Mouse (Mus musculus): ENCODE results near the gene Ifitm6. TPM values are rescaled to one million over a fixed set of nuclear protein-coding genes. Genes with fewer than 3 reads are reported as not detected.
A peak's percentile ranks its signal among the peaks of the same experiment; 100 is the strongest.

Gene Ifitm6
- total and polyA plus RNA-seq, 2 experiments from 2014 or later, result 0.34 to 2.0 TPM

DNA sequence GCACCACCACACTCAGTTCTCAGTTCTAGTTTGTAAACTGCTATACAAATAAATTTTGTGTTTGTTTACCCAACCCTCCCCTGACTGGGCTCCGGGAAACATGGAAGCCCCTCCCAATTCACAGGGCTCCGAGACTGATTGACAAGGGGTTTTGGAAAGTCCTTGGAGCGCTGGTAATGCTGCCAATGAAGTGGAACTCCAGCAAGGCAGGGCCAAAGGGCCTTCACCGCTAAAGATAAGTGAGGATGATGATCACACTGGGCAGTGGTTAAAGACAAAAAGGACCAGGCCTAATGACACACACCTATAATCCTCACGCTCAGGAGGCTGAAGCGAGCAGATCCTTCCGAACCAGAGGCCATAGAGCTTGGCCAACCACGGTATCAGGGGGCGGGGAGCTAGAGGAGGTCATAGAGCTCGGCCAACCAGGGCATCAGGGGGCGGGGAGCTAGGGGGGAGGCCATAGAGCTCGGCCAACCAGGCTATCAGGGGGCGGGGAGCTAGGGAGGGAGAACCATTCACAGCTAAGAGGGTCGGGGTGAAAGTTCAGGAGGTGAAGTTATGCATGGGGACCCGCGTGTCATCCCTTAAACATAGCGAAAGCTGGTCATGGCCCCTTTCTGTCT is 33.4 kb upstream of the Ifitm6 start:
- WGBS, result 78% methylated on average over 17 of the region's 17 CpGs
- H3K4me2 ChIP-seq (ENCODE audit: low read depth), result no peak overlapping the region
- ATAC-seq, result no peak
- no peak overlapping the region for H3K9ac ChIP-seq
- no peak for DNase-seq
- no peak for TF ChIP-seq CTCF (IDR thresholded peaks at IDR 0.05; ENCODE audit: low read depth)
- H3K27me3 ChIP-seq (ENCODE audit: insufficient read depth, low read length), result no peaks in the 10 kb centered on the region
- H3K4me1 ChIP-seq (ENCODE audit: insufficient read depth), result 0 out of 2 replicates have a peak, but pooled peaks cover 3% of the 10 kb centered on the region
- H3K4me3 ChIP-seq (ENCODE audit: low read depth, low read length), result no peak overlapping the region
- H3K27ac ChIP-seq (ENCODE audit: low read depth, low read length), result no peak overlapping the region
- no peaks in the 10 kb centered on the region for H3K36me3 ChIP-seq (ENCODE audit: insufficient read depth)
- no peaks in the 10 kb centered on the region for H3K9me3 ChIP-seq (ENCODE audit: low read length)

GRCm38 (mm10) chr7:141049326-141049725 is 31.6 kb upstream of the Ifitm6 start:
- Histone ChIP-seq H3K9me3 (ENCODE audit: low read length) (no peaks in the 10 kb centered on the region), H3K4me1 (ENCODE audit: insufficient read depth) (0 out of 2 replicates have a peak, but pooled peaks cover 3% of the 10 kb centered on the region), H3K4me3 (ENCODE audit: low read depth, low read length) (no peak overlapping the region), H3K27ac (ENCODE audit: low read depth, low read length) (no peak overlapping the region), H3K4me2 (ENCODE audit: low read depth) (no peak overlapping the region), H3K9ac (no peak overlapping the region), H3K27me3 (ENCODE audit: insufficient read depth, low read length) (no peaks in the 10 kb centered on the region), H3K36me3 (ENCODE audit: insufficient read depth) (no peaks in the 10 kb centered on the region)
- 77% methylated on average over 2 of the region's 2 CpGs for WGBS
- ATAC-seq (no peak), DNase-seq (no peak)
- no peak for TF ChIP-seq CTCF (IDR thresholded peaks at IDR 0.05; ENCODE audit: low read depth)

GRCm38 (mm10) chr7:141048226-141049218 is 30.8 kb upstream of the Ifitm6 start:
- Histone ChIP-seq H3K4me3 (ENCODE audit: low read depth, low read length) (peak overlapping the region; percentile 47), H3K9me3 (ENCODE audit: low read length) (no peaks in the 10 kb centered on the region), H3K36me3 (ENCODE audit: insufficient read depth) (no peaks in the 10 kb centered on the region), H3K9ac (peak overlapping the region; percentile 53), H3K27ac (ENCODE audit: low read depth, low read length) (peak overlapping the region; percentile 78), H3K4me2 (ENCODE audit: low read depth) (peak overlapping the region; percentile 86), H3K4me1 (ENCODE audit: insufficient read depth) (0 out of 2 replicates have a peak, but pooled peaks cover 3% of the 10 kb centered on the region), H3K27me3 (ENCODE audit: insufficient read depth, low read length) (no peaks in the 10 kb centered on the region)
- 6% methylated on average over 21 of the region's 21 CpGs for WGBS
- ATAC-seq (peak; percentile 96), DNase-seq (peak; percentile 94)
- TF ChIP-seq CTCF (IDR thresholded peaks at IDR 0.05; ENCODE audit: low read depth), result peak; percentile 97

DNA sequence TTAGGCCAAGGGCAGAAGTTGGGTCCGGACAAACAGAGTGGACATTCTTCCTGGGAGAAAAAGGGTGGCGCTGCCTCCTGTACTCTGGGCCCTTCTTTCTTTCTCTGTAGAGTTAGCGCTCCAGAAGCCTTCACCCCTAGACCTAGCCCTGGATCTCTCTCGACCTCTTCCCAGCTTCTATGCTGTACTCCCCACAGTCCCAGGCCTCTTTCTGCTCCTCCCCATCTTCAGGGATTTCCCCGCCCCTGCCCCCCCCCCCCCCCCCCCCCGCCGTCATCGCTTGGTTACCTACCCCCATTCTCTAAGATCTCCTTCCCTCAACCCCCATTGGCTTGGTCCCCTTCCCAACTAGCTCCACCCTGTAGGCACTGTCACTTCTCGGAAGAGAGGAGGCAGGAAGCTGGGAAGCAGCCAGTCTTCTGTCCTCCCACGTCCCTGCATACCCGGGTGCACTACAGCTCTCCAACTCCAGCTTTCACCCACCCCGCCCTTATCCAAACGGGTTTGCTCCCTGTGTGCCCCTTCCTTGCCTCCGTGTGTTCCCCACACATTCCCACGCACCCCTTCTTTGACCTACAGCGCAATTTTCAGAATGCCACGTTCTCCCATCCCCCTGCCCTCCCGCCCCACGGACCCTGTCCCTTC is 30.0 kb upstream of the Ifitm6 start:
- peak overlapping the region; percentile 78 for H3K27ac ChIP-seq (ENCODE audit: low read depth, low read length)
- H3K9ac ChIP-seq, result peak overlapping the region; percentile 53
- DNase-seq (peak; percentile 81), ATAC-seq (peak; percentile 91)
- no peak for TF ChIP-seq CTCF (IDR thresholded peaks at IDR 0.05; ENCODE audit: low read depth)
- peak overlapping the region; percentile 86 for H3K4me2 ChIP-seq (ENCODE audit: low read depth)
- H3K4me1 ChIP-seq (ENCODE audit: insufficient read depth), result 0 out of 2 replicates have a peak, but pooled peaks cover 3% of the 10 kb centered on the region
- no peaks in the 10 kb centered on the region for H3K36me3 ChIP-seq (ENCODE audit: insufficient read depth)
- H3K27me3 ChIP-seq (ENCODE audit: insufficient read depth, low read length), result no peaks in the 10 kb centered on the region
- no peaks in the 10 kb centered on the region for H3K9me3 ChIP-seq (ENCODE audit: low read length)
- WGBS, result 7% methylated on average over 16 of the region's 19 CpGs
- H3K4me3 ChIP-seq (ENCODE audit: low read depth, low read length), result peak overlapping the region; percentile 47

DNA sequence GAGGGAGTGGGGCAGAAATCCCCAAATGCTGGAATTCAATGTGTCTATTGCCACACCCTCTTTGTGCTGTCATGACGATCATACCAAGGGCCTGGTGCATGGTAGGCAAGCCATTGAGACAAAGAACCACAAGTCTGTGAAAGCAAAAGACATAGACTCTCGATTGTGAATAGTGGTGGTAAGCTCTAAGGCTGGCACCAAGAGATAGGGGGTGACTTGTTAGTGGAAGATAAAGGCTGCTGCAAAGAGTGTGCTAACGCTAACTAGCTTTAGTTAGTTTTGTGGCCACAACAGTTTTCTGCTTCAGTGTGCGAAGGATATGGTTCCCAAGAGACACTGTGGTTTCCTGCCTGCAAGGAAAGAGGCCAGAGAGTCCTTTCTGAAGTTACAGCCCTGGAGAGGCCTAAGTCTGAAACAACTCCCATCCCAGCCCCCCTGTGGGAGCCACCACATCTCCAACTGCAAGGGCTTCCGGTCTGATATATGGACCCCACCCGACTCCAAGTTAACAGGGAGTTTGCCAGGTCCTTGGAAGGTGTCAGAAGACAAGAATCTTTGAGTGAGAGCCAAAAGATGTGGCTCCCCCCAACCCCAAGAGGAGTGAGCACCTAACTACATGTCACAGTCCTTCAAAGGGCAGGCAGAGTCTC is 29.3 kb upstream of the Ifitm6 start:
- H3K27ac ChIP-seq (ENCODE audit: low read depth, low read length), result peak overlapping the region; percentile 50; the same call in 1 of the 2 replicates
- 0 out of 2 replicates have a peak, but pooled peaks cover 3% of the 10 kb centered on the region for H3K4me1 ChIP-seq (ENCODE audit: insufficient read depth)
- peak overlapping the region; percentile 86 for H3K4me2 ChIP-seq (ENCODE audit: low read depth)
- ATAC-seq (no peak), DNase-seq (peak; percentile 10)
- WGBS, result 68% methylated on average over 6 of the region's 6 CpGs
- no peaks in the 10 kb centered on the region for H3K9me3 ChIP-seq (ENCODE audit: low read length)
- H3K4me3 ChIP-seq (ENCODE audit: low read depth, low read length), result no peak overlapping the region
- no peak overlapping the region for H3K9ac ChIP-seq
- TF ChIP-seq CTCF (IDR thresholded peaks at IDR 0.05; ENCODE audit: low read depth), result 0 out of 2 replicates have a peak, but pooled peaks have one; percentile 9
- H3K27me3 ChIP-seq (ENCODE audit: insufficient read depth, low read length), result no peaks in the 10 kb centered on the region
- no peaks in the 10 kb centered on the region for H3K36me3 ChIP-seq (ENCODE audit: insufficient read depth)

DNA sequence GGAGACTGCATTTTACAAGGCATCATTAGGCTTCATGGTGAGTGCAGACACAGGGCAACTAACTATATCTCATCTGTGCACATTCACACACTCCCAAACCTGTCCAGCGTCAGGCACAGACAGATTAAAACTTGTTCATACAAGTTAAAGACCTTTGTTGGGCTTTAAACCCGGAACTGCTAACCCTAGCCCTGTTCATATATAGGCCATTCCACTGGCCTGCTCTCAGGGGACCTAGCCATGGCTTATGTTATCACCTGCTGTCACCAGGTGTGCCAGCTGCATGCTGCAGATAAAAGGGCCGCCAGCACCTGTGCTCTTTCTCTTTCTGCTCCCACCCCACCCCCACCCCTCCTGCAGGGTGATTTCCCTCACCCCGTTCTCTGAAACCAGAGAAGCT is 24.8 kb upstream of the Ifitm6 start:
- Histone ChIP-seq H3K36me3 (ENCODE audit: insufficient read depth) (no peaks in the 10 kb centered on the region), H3K27me3 (ENCODE audit: insufficient read depth, low read length) (no peaks in the 10 kb centered on the region), H3K4me2 (ENCODE audit: low read depth) (no peak overlapping the region), H3K4me1 (ENCODE audit: insufficient read depth) (no peaks in the 10 kb centered on the region), H3K4me3 (ENCODE audit: low read depth, low read length) (no peak overlapping the region), H3K9ac (no peak overlapping the region), H3K9me3 (ENCODE audit: low read length) (no peaks in the 10 kb centered on the region), H3K27ac (ENCODE audit: low read depth, low read length) (no peak overlapping the region)
- no peak for TF ChIP-seq CTCF (IDR thresholded peaks at IDR 0.05; ENCODE audit: low read depth)
- DNase-seq (no peak), ATAC-seq (no peak)
- WGBS, result 62% methylated on average over 4 of the region's 4 CpGs

Data from forebrain, postnatal 0 days (tissue).